Mouse (Mus musculus): Measurements from ENCODE around the gene Tshz2. TPM values are rescaled to one million over a fixed set of nuclear protein-coding genes. Genes with fewer than 3 reads are reported as not detected.

Tshz2 gene
- polyA plus RNA-seq, 1 experiment from 2014 or later: 12.0 TPM

DNA sequence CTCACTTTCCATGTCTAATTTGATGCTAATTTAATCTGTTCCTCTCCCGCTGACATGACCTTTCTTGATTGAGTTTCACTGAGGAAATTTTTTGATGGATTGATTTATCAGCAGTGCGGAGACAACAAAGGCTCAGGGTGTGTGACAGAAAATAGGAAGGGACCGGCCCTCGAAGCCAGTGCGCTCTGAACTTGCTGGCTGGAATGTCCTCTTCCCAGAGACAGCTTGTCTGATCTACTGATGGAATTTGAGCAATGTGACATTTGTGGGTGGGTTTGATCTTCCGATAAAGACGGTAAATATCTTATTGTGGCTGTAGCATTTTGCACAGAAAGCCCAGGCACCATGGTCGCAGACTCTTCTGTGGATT is 329.4 kb downstream of the Tshz2 start:
- H3K9me3 ChIP-seq (ENCODE audit: control insufficient read depth, low read length): no peaks in the 10 kb centered on the region
- no peaks in the 10 kb centered on the region for H3K36me3 ChIP-seq (ENCODE audit: control insufficient read depth, insufficient read depth)
- peak; percentile 26; the same call in 1 of the 2 replicates for ATAC-seq
- H3K9ac ChIP-seq (replicated peaks; ENCODE audit: low read depth, low read length): no peak overlapping the region
- peak overlapping the region; percentile 43 for H3K4me3 ChIP-seq (replicated peaks; ENCODE audit: low read length)
- peaks cover 24% of the 10 kb centered on the region for H3K4me1 ChIP-seq (replicated peaks; ENCODE audit: control insufficient read depth, insufficient read depth, low read length)
- peak overlapping the region; percentile 65 for H3K27ac ChIP-seq (ENCODE audit: low read length)
- peak overlapping the region; percentile 76 for H3K4me2 ChIP-seq (ENCODE audit: low read length)
- 0 out of 2 replicates have a peak, but pooled peaks cover 2% of the 10 kb centered on the region for H3K27me3 ChIP-seq (replicated peaks; ENCODE audit: control insufficient read depth, insufficient read depth, low read length)
- 19% methylated on average over 8 of the region's 8 CpGs for WGBS

DNA sequence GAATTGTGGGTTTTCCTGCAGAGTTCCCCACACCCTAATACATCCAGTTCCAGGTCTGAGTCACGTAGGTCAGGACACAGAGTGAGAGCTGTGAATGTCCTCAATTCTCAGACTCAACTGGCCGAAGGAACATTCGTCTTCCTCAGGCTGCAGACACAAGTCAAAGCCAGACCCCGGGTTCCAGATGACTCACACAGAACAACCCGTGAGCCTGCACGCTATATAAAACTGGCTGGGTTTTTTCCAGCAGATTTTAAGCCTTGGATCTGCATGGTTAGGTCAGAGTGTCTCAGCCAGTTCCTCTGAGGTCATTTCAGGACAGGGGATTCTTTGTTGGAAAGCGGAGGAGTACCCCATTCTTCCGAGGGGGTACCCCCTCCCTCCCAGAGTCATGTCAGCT is 330.0 kb downstream of the Tshz2 start:
- H3K9me3 ChIP-seq (ENCODE audit: control insufficient read depth, low read length): no peaks in the 10 kb centered on the region
- peaks cover 24% of the 10 kb centered on the region for H3K4me1 ChIP-seq (replicated peaks; ENCODE audit: control insufficient read depth, insufficient read depth, low read length)
- H3K36me3 ChIP-seq (ENCODE audit: control insufficient read depth, insufficient read depth): no peaks in the 10 kb centered on the region
- ATAC-seq: no peak
- H3K27ac ChIP-seq (ENCODE audit: low read length): peak overlapping the region; percentile 65
- H3K27me3 ChIP-seq (replicated peaks; ENCODE audit: control insufficient read depth, insufficient read depth, low read length): 0 out of 2 replicates have a peak, but pooled peaks cover 2% of the 10 kb centered on the region
- H3K9ac ChIP-seq (replicated peaks; ENCODE audit: low read depth, low read length): no peak overlapping the region
- H3K4me3 ChIP-seq (replicated peaks; ENCODE audit: low read length): no peak overlapping the region
- 76% methylated on average over 8 of the region's 8 CpGs for WGBS
- no peak overlapping the region for H3K4me2 ChIP-seq (ENCODE audit: low read length)

DNA sequence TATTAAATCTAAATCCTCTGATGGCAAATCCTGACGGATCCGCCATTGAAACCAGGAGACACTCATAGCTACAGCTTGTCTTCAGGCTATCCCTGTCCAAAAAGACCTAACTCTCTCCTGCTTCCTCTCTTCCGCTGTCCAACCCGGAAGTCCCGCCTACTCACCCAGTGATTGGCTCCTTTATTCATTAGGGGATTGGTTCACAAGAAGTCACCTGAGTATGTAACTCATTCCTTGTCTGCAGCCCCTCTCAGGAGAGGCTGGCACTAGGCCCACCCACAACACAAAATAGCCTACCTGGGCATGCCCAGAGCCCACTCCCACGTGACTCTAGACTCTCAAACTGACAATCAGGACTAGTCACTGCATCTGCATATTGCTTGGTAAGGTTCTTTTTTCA is 337.7 kb downstream of the Tshz2 start:
- H3K4me1 ChIP-seq (replicated peaks; ENCODE audit: control insufficient read depth, insufficient read depth, low read length): no peaks in the 10 kb centered on the region
- no peak overlapping the region for H3K4me2 ChIP-seq (ENCODE audit: low read length)
- no peak for ATAC-seq
- no peaks in the 10 kb centered on the region for H3K9me3 ChIP-seq (ENCODE audit: control insufficient read depth, low read length)
- no peak overlapping the region for H3K9ac ChIP-seq (replicated peaks; ENCODE audit: low read depth, low read length)
- WGBS: 94% methylated on average over 6 of the region's 6 CpGs
- no peaks in the 10 kb centered on the region for H3K36me3 ChIP-seq (ENCODE audit: control insufficient read depth, insufficient read depth)
- no peak overlapping the region for H3K4me3 ChIP-seq (replicated peaks; ENCODE audit: low read length)
- no peaks in the 10 kb centered on the region for H3K27me3 ChIP-seq (replicated peaks; ENCODE audit: control insufficient read depth, insufficient read depth, low read length)
- no peak overlapping the region for H3K27ac ChIP-seq (ENCODE audit: low read length)

DNA sequence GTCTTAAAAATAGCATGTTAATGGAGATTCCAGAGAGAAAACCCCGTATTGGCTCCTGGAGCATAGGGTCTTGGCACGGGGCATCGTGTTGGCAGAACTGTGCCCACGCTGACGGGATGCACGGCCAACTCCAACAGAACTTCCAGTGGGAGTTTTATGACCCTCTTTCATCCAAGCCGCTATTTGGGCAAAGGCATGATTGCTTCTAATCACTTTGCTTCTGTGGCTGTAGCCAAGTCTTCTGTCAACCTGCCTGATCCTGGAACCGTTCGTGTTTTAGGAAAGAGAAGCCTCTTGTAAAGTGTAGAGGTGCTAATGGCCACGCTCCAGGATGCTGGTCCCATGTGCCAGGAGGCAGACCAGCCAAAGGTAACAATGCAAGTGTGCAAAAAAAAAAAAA is 350.1 kb downstream of the Tshz2 start:
- Histone ChIP-seq H3K4me1 (replicated peaks; ENCODE audit: control insufficient read depth, insufficient read depth, low read length) (no peaks in the 10 kb centered on the region), H3K4me3 (replicated peaks; ENCODE audit: low read length) (no peak overlapping the region), H3K36me3 (ENCODE audit: control insufficient read depth, insufficient read depth) (no peaks in the 10 kb centered on the region), H3K27ac (ENCODE audit: low read length) (no peak overlapping the region), H3K27me3 (replicated peaks; ENCODE audit: control insufficient read depth, insufficient read depth, low read length) (no peaks in the 10 kb centered on the region), H3K4me2 (ENCODE audit: low read length) (no peak overlapping the region), H3K9me3 (ENCODE audit: control insufficient read depth, low read length) (no peaks in the 10 kb centered on the region), H3K9ac (replicated peaks; ENCODE audit: low read depth, low read length) (no peak overlapping the region)
- ATAC-seq: peak; percentile 61; the same call in 1 of the 2 replicates
- WGBS: 65% methylated on average over 10 of the region's 10 CpGs

DNA sequence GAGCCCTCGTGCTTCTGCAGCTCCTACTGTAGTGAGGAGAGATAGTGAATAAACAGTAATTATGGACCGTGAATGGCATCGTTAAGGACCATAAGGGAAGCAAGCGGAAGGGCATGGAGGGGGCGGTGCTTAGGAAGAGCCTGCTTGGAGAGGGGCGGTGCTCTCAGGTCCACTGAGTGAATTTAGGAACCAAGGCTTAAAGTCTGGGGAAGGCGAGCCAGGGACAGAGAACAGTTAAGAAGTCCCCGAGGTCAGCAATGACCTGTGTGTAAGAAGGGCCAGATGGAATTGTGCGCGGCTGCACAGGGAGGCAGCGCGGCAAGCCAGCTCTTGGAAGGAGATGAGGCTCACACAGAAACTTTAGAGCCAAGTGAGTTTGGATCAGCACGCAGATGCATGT is 354.4 kb downstream of the Tshz2 start:
- Histone ChIP-seq H3K27me3 (replicated peaks; ENCODE audit: control insufficient read depth, insufficient read depth, low read length) (no peaks in the 10 kb centered on the region), H3K4me3 (replicated peaks; ENCODE audit: low read length) (no peak overlapping the region), H3K36me3 (ENCODE audit: control insufficient read depth, insufficient read depth) (no peaks in the 10 kb centered on the region), H3K27ac (ENCODE audit: low read length) (no peak overlapping the region), H3K9me3 (ENCODE audit: control insufficient read depth, low read length) (no peaks in the 10 kb centered on the region), H3K9ac (replicated peaks; ENCODE audit: low read depth, low read length) (no peak overlapping the region), H3K4me2 (ENCODE audit: low read length) (no peak overlapping the region), H3K4me1 (replicated peaks; ENCODE audit: control insufficient read depth, insufficient read depth, low read length) (no peaks in the 10 kb centered on the region)
- ATAC-seq: no peak
- WGBS: 56% methylated on average over 13 of the region's 13 CpGs

DNA sequence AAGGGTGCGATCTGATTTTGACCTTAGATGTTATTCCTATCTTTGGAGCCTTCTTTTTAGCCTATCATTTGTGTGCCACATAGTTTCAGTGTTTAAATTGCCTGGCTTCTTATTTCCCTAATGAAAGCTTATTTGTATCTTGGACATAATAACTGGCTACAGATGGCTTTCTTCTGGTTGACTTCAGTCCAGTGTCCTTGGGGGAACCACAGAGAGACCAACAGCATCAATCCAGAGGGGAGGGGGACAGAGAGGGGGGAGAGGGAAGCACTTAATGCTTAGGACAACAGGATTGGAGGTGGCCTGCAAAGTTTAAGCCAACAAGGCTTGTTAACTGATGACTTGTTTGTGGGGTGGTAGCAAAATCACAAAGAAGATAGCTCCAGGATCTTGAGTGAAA is 356.4 kb downstream of the Tshz2 start:
- H3K9me3 ChIP-seq (ENCODE audit: control insufficient read depth, low read length): no peaks in the 10 kb centered on the region
- WGBS: 97% methylated on average over 1 of the region's 1 CpGs
- no peaks in the 10 kb centered on the region for H3K27me3 ChIP-seq (replicated peaks; ENCODE audit: control insufficient read depth, insufficient read depth, low read length)
- ATAC-seq: no peak
- H3K36me3 ChIP-seq (ENCODE audit: control insufficient read depth, insufficient read depth): no peaks in the 10 kb centered on the region
- H3K4me1 ChIP-seq (replicated peaks; ENCODE audit: control insufficient read depth, insufficient read depth, low read length): no peaks in the 10 kb centered on the region
- H3K27ac ChIP-seq (ENCODE audit: low read length): no peak overlapping the region
- H3K9ac ChIP-seq (replicated peaks; ENCODE audit: low read depth, low read length): no peak overlapping the region
- H3K4me2 ChIP-seq (ENCODE audit: low read length): no peak overlapping the region
- no peak overlapping the region for H3K4me3 ChIP-seq (replicated peaks; ENCODE audit: low read length)

DNA sequence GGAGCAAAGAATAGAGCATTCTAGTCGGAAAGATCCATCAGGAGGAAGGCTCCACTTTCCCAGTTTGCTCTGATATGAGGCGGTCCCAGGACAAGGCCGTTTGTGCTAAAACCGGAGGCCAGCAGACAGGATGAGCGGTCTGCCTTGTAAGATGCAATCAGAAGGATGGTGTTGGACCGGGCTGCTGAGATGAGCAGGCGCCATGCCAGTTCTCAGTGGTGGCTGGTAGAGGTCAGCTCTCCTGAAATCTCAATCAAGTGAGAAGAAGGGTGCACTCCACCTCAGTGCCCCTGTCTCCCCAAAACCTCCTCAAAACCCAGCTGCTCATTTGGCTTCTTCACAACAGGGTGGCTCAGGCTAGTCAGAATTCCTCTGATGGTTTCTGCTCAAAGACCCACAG is 358.2 kb downstream of the Tshz2 start:
- Histone ChIP-seq H3K27ac (ENCODE audit: low read length) (no peak overlapping the region), H3K4me3 (replicated peaks; ENCODE audit: low read length) (no peak overlapping the region), H3K4me1 (replicated peaks; ENCODE audit: control insufficient read depth, insufficient read depth, low read length) (peaks cover 6% of the 10 kb centered on the region), H3K27me3 (replicated peaks; ENCODE audit: control insufficient read depth, insufficient read depth, low read length) (0 out of 2 replicates have a peak, but pooled peaks cover 4% of the 10 kb centered on the region), H3K4me2 (ENCODE audit: low read length) (no peak overlapping the region), H3K9ac (replicated peaks; ENCODE audit: low read depth, low read length) (no peak overlapping the region), H3K9me3 (ENCODE audit: control insufficient read depth, low read length) (no peaks in the 10 kb centered on the region), H3K36me3 (ENCODE audit: control insufficient read depth, insufficient read depth) (no peaks in the 10 kb centered on the region)
- WGBS: 89% methylated on average over 7 of the region's 7 CpGs
- ATAC-seq: no peak

DNA sequence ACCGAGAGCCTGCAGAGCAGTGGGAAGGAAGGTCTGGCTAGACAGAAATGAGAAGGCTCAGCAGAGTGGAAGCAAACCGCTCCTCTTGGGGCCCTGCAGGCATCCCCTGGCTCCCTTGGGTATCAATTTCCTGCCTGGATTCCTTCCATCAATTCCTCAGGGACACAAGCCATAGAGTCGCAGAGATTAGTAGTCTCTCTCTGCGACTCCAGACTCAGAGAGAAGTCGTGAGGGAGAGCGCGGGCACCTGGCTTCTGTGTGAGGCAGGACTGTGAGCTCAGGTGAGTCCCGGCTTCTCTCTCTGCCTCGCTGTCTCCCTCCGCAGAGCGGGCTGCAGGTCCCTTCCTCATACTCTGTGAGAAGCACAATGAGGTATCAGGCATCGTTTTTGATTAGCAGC is 363.2 kb downstream of the Tshz2 start:
- WGBS: 31% methylated on average over 12 of the region's 12 CpGs
- 0 out of 2 replicates have a peak overlapping the region, but pooled peaks have one; percentile 7 for H3K9ac ChIP-seq (replicated peaks; ENCODE audit: low read depth, low read length)
- peak overlapping the region; percentile 14; the same call in 1 of the 2 replicates for H3K4me2 ChIP-seq (ENCODE audit: low read length)

DNA sequence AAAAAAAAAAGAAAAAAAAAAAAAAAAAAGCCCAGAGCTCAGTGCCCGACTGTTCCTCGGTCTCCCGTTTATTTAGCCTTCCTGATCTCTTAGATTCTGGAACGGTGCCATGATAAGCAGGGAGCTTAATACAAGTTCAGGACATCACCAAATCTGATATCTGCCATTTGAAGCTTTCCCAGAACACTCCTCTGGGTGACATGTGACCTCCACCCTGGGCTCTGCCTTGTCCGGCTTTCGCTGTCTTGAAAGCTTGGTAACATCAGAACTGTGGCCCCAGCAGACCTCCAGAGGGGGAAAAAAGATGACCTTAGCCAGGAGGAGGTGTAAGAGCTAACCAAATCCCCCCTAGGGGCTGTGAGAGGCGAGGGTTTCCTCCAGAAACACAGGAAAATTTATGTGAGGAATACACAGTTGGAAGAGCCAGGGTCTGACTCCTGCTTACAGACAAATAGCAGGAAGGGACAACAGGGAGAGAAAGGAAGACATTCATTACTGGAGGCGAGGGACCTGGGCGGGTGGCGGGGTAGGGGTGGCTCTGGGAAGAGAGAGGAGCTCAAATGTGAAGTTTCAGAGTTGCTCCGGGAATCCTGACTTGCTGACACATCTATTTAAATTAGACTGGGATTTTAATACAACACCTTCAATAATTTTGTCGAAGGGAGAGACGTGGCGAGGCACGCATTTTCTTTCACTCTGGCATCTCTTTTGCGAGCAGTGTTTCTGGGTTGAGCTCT is 363.9 kb downstream of the Tshz2 start:
- H3K36me3 ChIP-seq (ENCODE audit: control insufficient read depth, insufficient read depth): no peaks in the 10 kb centered on the region
- ATAC-seq: no peak
- no peak overlapping the region for H3K9ac ChIP-seq (replicated peaks; ENCODE audit: low read depth, low read length)
- no peak overlapping the region for H3K27ac ChIP-seq (ENCODE audit: low read length)
- peaks cover 33% of the 10 kb centered on the region for H3K4me1 ChIP-seq (replicated peaks; ENCODE audit: control insufficient read depth, insufficient read depth, low read length)
- H3K9me3 ChIP-seq (ENCODE audit: control insufficient read depth, low read length): no peaks in the 10 kb centered on the region
- no peak overlapping the region for H3K4me3 ChIP-seq (replicated peaks; ENCODE audit: low read length)
- 0 out of 2 replicates have a peak, but pooled peaks cover 4% of the 10 kb centered on the region for H3K27me3 ChIP-seq (replicated peaks; ENCODE audit: control insufficient read depth, insufficient read depth, low read length)
- WGBS: 42% methylated on average over 16 of the region's 16 CpGs
- no peak overlapping the region for H3K4me2 ChIP-seq (ENCODE audit: low read length)

More for the DNA sequence above, 363.2 kb downstream of the Tshz2 start:
- no peaks in the 10 kb centered on the region for H3K9me3 ChIP-seq (ENCODE audit: control insufficient read depth, low read length)
- 0 out of 2 replicates have a peak, but pooled peaks cover 4% of the 10 kb centered on the region for H3K27me3 ChIP-seq (replicated peaks; ENCODE audit: control insufficient read depth, insufficient read depth, low read length)
- H3K4me1 ChIP-seq (replicated peaks; ENCODE audit: control insufficient read depth, insufficient read depth, low read length): peaks cover 33% of the 10 kb centered on the region
- H3K36me3 ChIP-seq (ENCODE audit: control insufficient read depth, insufficient read depth): no peaks in the 10 kb centered on the region
- no peak overlapping the region for H3K27ac ChIP-seq (ENCODE audit: low read length)
- no peak for ATAC-seq
- H3K4me3 ChIP-seq (replicated peaks; ENCODE audit: low read length): no peak overlapping the region
